Mouse (Mus musculus) layer of hippocampus, adult 8-10 months (tissue): ENCODE measurements around the gene Gsap. TPM values are rescaled to one million over a fixed set of nuclear protein-coding genes. Genes with fewer than 3 reads are reported as not detected.
A peak's percentile ranks its signal among the peaks of the same experiment; 100 is the strongest.
"Not testable (repeated sequence)": the region's sequence is repeated elsewhere in the genome, so short reads cannot be mapped to it uniquely, and the experiment has no call there.

ENCODE experiments used
- DNase-seq, 2 experiments: peaks; one replicate each; pipeline ENCODE4 v3.0.0; 2022; ENCODE audit warnings: low spot score in 2 of 2
- total RNA-seq, 4 experiments: library from RNA; stranded (reverse); gene quantifications; 2 replicates each; pipeline ENCODE4 v1.2.4; 2022

Gsap gene
- total RNA-seq, 4 experiments from 2014 or later = 9.0 to 13.9 (median 11.2) TPM

DNA sequence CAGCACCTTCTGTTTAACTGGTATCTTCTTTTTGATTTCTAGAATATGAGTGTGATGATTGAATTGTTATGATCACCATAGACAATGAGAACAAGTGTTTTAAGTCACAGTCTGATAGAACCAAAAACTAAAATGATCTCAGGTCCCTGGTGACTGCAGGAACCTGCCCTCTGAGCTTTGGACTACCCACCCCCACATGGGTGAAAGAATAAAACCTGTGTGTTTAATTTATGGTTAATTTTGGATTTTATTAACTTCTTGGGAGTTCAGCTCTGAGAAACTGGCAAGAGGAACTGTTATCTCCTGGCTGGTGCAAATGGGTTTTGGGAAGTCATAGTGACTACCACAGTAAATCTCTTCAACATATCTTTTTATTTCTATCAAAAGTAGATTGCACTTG lies 6.6 kb upstream of the Gsap start:
- no peak for DNase-seq

DNA sequence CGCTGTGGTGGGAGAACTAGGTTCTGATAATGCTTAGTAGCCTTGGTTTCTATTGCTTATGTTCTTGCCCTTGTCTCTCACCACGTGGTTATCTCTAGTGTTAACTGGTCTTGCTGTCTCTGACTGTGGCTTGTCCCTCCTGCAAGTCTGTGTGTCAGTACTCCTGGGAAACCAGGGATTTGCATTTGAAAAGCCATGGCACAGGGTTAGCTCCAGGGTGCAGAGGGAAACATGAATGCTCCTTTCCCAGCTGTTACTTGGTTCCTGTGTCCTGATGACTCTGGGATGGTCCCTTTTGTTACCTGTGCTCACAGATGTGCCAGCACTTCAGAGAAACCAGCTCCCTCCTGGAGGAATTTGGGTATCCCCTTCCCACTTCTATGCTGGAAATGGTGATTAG lies 3.0 kb upstream of the Gsap start:
- DNase-seq = not testable (repeated sequence)

DNA sequence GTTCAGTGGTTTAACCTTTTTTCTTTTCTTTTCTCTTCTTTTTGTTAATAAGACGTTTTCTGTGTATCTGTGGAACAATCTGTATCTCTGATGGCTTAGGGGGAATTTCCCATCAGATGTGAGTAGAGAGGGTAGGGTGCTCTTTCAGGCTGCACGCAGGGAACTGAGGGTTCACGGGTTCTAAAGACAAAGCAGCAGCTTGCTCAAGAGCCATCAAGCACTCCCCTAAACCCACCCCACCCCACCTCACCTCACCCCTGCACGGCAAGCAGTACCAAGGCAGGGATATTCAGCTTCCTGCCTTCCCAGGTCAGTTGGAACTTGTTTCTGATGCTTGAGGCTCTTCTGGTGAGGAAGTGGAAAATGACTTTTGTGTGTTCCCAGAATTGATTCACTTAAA lies 766 bp downstream of the Gsap start:
- DNase-seq = no peak

GRCm38 (mm10) chr5:21188435-21188834 lies 2.4 kb downstream of the Gsap start:
- no peak for DNase-seq

DNA sequence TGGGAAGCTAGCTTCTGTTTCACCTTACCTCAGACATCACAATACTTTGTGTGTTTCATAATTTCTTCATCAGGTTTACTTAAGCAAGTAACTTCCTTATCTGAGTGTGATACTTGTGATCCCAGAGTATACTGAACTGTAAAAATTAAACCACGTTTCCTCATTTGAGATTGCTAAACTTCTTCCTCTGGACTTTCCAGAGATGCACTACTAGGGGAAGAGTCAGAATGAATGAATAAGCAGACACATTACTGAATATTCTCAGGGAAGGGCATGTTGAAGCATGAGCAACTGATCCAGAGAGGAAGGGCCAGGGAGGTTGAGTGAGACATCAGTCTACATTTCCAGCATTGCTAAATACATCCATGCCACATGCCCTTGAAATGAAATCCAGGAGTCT lies 3.0 kb downstream of the Gsap start:
- no peak for DNase-seq

GRCm38 (mm10) chr5:21189460-21189859 lies 3.4 kb downstream of the Gsap start:
- no peak for DNase-seq

GRCm38 (mm10) chr5:21203504-21203903 lies 17.4 kb downstream of the Gsap start:
- DNase-seq = no peak

- DNase-seq = no peak
Observed at GRCm38 (mm10) chr5:21204157-21204556, 18.1 kb downstream of the Gsap start.

GRCm38 (mm10) chr5:21206014-21206413 lies 20.0 kb downstream of the Gsap start:
- no peak for DNase-seq

DNA sequence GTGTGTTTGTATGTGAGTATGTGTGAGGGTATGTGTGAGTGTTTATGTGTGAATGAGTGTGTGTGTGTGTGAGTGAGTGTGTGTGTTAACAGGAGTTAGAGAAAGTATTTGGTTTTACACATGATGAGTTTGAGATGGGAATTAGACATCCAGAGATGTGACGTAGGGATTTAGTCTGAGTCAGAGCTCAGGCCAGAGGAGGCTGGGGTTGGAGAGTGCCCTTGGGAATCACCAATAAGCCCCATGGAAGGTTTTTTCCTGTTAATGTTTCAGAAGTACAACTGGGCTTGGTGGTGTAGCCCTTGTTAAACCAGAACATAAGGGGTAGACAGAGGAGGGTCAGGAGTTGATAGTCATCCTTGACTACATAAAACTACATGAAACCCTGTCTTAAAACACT lies 25.4 kb downstream of the Gsap start:
- DNase-seq = no peak

DNA sequence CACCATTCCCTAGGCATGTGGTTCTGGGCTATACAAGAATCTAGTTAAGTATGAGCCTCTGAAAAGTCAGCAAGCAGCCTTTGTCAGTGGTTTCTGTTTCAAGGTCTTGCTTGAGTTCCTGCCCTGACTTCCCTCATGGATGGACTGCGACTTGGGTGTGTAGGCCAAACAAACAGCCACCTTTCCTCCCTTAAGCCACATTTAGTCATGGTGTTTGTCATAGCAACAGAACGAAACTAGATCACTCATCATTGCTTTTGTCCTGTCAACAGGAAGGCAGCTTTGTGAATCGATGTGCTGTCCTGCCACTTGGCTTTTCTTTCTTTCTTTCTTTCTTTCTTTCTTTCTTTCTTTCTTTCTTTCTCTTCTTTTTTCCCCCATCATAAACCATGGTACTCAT lies 26.9 kb downstream of the Gsap start:
- DNase-seq = no peak

GRCm38 (mm10) chr5:21213801-21214200 lies 27.7 kb downstream of the Gsap start:
- DNase-seq = no peak

DNA sequence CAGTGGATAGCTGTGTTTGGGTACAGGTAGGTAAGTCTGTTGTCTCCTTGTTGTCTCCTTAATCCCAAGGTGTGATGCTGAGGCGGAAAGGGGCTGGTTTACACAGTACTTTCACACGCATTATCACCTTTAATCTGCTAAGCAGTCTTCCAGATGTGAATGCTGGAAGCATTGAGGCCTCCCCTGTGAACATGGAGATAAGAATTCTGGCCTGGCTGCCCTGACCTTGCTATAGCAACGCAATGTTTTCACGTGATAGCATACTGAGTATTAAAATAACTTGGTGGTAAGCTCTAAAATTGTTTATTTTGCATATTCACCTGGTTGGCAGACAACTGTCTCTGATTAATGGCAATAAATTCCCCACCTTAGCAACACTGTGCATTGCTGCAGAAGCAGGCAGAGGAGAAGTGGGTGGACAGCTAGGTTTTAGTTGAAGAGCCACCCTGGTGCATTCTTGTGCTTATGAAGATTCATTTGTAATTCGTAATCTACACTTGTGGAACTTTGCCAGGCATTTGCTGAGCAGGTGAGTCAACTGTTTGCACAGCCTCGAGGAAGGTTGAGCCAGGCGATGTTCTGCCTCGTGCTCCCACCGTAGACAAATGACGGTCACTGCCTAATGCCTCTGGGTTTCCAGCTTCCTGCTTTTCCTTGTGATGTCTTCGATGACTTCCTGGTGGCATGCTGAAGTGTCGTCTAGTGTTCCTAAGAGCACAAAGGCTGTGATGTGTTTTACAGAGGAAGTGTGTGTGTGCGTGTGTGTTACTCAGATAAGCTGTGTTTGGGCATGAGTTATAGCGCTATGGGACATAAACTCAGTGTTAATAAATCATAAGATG lies 31.6 kb downstream of the Gsap start:
- DNase-seq = no peak

GRCm38 (mm10) chr5:21232876-21233275 lies 46.8 kb downstream of the Gsap start:
- no peak for DNase-seq

- DNase-seq = no peak
Observed at GRCm38 (mm10) chr5:21244575-21244974, 58.5 kb downstream of the Gsap start.

DNA sequence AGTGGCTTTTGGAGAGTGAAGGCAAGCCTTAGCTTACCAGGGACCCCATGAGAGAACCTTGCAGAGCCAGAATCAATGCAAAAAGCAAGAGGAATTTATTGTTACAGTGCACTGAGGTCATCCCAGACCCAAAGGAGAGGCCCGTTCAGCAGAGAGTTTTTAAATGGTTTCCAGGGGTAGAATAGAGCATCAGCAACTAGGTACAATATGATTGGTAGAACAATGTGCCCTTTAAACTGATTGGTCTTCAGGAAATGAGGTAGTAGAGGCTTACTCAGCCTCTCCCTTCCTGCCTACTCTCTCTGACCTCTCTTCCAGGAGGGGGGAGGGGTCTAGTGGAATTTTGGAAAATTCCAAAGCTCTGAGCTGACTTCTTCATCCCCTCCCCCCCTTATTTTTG lies 59.2 kb downstream of the Gsap start:
- DNase-seq = no peak

DNA sequence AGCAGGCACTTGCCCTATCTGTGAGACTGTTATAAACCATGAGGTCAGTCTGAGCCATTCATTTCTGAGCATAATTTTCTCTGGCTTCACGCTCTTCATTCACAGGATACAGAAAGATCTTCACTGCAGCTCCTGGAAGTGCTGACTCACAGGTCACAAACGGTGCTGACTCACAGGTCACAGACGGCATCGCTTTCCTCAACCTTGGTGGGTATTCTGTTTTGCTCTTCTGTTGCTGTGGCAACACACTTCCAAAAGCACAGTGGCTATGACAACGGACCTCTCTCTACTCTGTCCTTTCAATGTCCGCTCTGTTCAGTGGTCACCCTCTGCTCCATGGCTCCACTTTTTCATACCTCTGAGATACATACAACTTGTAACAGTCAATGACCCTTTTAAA lies 60.7 kb downstream of the Gsap start:
- no peak for DNase-seq

DNA sequence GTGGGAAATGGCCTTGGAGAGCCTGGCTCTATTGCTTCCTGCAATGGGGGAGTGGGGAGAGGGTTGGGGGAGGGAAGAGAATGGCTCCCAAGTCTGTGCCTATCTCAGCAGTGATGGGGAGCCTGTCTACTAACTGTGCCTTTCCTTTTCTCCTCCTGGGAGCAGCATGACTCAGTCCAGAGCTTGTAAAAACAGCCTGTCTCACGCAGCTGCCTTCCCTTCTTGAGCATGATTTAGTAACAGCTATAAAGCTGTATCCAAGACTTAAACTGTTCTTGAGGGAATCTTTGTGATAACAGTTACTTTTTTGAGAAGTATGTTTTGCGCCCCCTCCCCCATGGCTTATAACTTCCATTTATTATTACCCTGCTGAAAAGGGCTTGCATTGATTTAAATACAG lies 61.9 kb downstream of the Gsap start:
- DNase-seq = peak; percentile 27 to 32

- no peak for DNase-seq
Observed at GRCm38 (mm10) chr5:21248834-21249233, 62.8 kb downstream of the Gsap start.

DNA sequence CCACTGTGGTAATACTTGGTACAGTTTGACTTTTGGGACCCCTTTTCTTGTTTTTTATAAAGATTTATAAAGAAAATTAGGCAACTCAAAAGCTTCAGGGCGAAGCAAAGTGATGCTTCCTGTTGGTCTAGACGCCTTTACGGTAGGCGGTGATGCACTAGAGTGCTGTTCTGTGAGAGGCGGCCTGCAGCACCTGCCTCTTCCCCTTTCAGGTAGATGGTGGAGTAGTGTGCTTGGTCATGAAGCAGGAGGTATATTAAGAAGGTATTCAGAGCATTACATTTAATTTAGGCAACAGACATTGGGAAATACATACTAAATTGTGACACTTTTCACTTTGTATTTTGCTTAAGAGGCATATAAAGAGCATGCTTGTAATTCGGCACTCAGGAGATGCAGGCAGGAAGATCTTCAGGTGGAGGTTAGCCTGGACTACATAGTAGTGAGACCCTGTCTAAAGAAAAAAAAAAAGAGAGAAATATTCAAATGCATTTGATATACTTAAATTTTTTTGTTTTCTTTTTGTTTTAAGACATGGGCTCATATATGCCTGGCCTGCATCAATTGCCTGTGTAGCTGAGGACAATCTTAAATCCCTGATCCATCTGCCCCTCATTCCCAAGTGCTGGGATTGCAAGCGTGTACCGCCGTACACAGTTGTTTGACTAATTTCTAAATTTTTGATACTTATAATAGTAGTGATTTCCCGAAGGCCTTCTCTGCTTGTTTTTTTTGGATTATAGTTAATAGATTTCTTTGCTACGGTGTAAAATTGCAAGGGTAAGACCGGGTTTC lies 68.9 kb downstream of the Gsap start:
- DNase-seq = no peak

- no peak for DNase-seq
Observed at GRCm38 (mm10) chr5:21255551-21256132, 69.6 kb downstream of the Gsap start.

DNA sequence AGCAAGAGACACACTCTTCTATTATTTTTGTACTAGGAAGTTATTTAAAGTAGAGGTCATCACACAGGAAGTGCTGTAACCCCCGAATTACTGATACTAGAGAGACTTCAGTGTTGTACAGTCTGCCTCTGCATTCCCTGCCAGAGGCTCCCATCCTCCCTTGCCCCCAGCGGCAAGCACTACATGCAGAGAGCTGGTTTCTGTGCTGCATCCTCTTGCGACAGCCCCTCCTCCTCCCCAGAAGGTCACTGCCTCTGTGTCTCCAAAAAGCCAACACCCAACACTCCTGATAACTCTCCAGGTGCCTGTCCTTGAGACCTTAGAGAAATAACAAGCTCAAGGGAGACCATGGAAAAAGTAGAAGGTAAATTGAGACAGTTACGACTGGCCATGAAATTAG lies 71.1 kb downstream of the Gsap start:
- no peak for DNase-seq
